Mouse (Mus musculus) lung, adult 18-20 months (tissue): ENCODE data around the gene Gm10228.
"Not testable (repeated sequence)": the region's sequence is repeated elsewhere in the genome, so short reads cannot be mapped to it uniquely, and the experiment has no call there.

Source experiments
- DNase-seq, 2 experiments: peaks; one replicate each; pipeline ENCODE4 v3.0.0; 2022; ENCODE audit warnings: mixed read lengths in 2 of 2

The Gm10228 gene

DNA sequence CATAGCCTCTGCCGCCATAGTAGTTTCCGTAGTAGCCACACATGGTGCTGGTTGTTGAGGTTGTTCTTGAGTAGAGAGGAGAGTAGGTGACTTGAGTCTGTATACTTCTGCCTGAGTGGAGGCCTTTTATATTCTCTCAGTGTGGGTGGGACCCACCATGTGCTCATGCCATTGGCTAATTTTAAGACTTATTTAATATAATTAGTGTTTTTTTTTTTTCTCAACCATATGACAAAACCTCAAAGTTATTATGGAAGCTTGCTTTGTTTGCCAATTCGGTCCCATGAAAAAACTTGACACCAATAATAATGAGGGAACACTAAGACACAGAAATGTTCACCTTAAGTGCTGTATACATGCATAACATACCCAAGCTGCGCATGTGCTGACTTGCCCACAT lies at the start of gene Gm10228:
Gene Gm10228 (minus strand): TSS at position 101 of the 400 bp plus-strand sequence.
- not testable (repeated sequence) for DNase-seq

DNA sequence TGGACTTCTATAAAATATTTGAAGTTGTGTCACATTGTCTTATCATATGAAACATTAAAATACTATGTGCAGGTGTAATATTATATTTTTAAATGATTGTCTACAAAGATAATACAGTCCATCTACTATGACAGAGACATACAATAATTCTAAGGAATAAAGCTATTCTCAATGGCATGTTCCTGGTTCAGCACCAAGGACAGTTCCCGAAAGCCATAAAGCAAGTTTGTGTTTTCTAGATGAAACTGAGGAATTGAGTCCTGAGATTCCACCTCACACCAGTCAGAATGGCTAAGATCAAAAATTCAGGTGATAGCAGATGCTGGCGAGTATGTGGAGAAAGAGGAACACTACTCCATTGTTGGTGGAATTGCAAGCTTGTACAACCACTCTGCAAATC lies 29.8 kb upstream of the Gm10228 start:
- not testable (repeated sequence) for DNase-seq

DNA sequence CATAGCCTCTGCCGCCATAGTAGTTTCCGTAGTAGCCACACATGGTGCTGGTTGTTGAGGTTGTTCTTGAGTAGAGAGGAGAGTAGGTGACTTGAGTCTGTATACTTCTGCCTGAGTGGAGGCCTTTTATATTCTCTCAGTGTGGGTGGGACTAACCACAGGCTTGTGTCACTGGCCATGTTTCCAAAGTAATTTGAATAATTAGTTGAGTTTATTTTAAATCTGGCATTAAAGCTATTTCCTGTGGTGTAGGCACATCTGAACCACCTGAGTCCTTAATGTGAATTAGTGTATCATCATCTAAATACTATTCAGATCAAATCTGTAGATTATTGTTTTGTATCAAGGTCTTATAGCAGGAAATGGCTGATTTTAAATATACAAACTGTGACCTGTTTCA lies 22.6 kb upstream of the Gm10228 start, which contains the start of gene 1110025L11Rik:
Gene 1110025L11Rik (minus strand): TSS at position 101 of the 400 bp plus-strand sequence.
- DNase-seq: not testable (repeated sequence)

DNA sequence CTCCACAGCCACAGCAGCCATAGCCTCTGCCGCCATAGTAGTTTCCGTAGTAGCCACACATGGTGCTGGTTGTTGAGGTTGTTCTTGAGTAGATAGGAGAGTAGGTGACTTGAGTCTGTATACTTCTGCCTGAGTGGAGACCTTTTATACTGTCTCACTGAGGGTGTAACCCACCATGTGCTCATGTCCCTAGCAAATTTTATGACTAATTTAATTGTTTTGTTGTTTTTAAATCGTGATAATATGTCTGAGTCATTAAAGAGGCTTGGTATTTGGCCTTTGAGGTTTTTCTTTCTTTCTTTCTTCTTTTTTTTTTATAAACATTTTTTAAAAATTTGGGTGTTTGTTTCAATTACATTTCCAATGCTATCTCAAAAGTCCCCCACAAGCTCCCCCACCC lies 6.5 kb upstream of the Gm10228 start, which contains the start of gene Krtap6-5:
Gene Krtap6-5 (minus strand): TSS at position 101 of the 400 bp plus-strand sequence.
- DNase-seq: no peak

DNA sequence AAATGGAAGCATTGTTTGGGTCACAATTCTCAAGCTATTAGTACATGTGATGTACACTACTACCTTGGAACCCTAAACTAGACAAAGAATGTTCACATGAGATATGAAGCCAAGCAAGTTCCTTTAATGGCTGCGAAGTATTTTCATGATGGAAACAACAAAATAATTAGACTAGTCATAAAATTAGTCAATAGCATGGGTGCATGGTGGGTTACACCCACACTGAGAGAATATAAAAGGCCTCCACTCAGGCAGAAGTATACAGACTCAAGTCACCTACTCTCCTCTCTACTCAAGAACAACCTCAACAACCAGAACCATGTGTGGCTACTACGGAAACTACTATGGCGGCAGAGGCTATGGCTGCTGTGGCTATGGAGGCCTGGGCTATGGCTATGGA lies 9.9 kb downstream of the Gm10228 start, which contains the start of gene Krtap6-1:
Gene Krtap6-1 (plus strand): TSS at position 301 of the 400 bp plus-strand sequence.
- not testable (repeated sequence) for DNase-seq

DNA sequence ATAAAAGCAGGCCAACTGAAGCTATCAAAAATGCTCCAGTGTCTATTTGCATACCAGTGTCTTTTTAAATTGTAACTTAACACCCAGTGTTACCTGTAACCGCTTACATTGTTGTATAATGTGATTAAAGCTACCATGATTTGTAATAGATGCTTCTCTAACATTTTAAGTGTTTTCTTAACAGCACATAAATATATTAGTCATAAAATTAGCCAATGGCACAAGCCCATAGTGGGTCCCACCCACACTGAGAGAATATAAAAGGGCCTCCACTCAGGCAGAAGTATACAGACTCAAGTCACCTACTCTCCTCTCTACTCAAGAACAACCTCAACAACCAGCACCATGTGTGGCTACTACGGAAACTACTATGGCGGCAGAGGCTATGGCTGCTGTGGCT lies 26.3 kb downstream of the Gm10228 start, which contains the start of gene Gm10229:
Gene Gm10229 (plus strand): TSS at position 301 of the 400 bp plus-strand sequence.
- DNase-seq: not testable (repeated sequence)

DNA sequence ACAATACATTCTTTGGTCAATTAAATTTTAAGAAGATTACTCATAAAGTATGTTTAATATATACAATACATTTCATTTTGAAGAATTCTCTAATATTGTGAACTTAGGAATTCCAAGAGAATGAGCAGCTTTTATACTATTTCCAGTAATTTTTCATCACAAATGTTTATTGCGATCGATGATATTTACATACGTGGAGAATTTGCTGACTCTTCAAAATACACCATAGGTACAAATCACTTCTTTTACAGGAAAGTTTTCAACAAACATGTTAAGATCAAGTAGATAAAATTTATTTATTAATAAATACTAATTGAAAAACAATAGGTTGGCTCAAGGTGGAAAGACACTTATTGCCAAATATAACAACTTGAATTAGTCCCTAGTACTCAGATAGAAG lies 27.3 kb downstream of the Gm10228 start:
- DNase-seq: no peak

DNA sequence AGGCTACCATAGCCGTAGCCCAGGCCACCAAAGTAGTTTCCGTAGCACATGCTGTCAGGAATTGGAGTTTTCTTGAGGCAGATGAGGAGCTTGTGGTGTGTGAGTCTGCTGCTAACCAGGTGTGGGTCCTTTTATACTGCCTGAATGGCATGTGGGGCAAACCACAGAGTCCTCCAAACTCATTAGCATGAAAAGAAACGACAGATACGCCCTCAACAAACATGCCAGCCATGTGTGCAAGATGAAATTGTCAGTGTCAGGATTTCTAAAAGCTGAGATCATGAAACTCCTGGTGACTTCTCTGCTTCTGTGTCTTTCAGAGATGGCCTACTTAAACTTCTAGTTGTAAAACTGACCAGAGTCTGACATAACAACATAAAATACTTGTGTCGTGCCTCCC lies 30.6 kb downstream of the Gm10228 start, which contains the start of gene Krtap22-2:
Gene Krtap22-2 (minus strand): TSS at position 101 of the 400 bp plus-strand sequence.
- no peak for DNase-seq
